Mouse (Mus musculus) B cell, adult 2 months (primary cell): ENCODE measurements around the gene Gm17577.
"Not testable (repeated sequence)": the region's sequence is repeated elsewhere in the genome, so short reads cannot be mapped to it uniquely, and the experiment has no call there.

ENCODE experiments used
- DNase-seq, 2 experiments: peaks; one replicate each; pipeline ENCODE4 v3.0.0; 2022

Gene Gm17577

DNA sequence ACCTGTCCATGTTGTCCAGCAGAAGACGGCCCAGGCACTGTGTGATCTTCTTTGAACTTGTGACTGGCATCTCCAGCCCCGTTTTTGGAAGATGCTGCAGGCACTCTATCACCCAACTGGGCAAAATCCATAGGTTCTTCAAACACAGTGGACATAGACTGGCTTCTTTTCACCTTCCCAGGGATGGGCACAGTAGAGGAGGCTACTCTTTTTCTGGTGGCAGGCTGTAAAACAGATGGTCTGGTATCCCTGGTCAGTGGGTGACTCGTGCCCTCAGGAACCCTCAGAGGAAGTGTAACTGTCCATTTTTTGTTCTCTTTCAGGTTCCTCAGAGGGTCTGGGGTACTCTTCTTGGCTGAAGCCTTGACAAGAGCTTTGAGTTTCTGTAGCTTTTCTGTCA is at the start of gene Gm17577:
Gm17577 (minus strand) TSS at position 101 of the 400 bp plus-strand sequence.
- DNase-seq, result not testable (repeated sequence)

DNA sequence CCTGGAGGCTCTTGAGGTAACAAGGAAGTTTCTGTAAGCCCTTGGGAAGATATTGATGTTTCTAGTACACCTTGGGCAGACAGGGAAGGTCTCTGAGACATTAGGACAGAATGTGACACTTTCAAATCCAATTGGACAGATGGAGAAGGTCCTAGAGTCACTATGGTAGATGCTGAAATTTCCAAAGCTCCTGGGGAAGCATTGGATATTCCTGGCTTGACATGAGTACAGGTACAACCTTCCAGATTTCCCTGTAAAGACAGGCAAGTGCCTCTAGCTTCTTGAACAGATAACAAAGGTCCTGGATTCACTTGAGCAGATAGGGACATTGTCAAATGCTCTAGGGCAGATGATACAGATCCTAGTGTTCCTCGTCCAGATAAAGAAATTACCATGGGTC is 24.3 kb downstream of the Gm17577 start, which contains the start of gene Srsx:
Srsx (minus strand) TSS at position 101 of the 400 bp plus-strand sequence.
- not testable (repeated sequence) for DNase-seq
